Mouse (Mus musculus) neural tube, embryonic 15.5 days (tissue): Measurements from ENCODE around the gene Znrf3. TPM values are rescaled to one million over a fixed set of nuclear protein-coding genes. Genes with fewer than 3 reads are reported as not detected.

ENCODE experiments used
- ATAC-seq: fragments of 200-750 bp; cut with Nextera tagmentation; 2 replicates; pipeline ENCODE4 v1.8.0; 2017; ENCODE audit warnings: mild to moderate bottlenecking, moderate TSS enrichment, moderate library complexity; ENCODE audit not compliant: low FRiP score
- H3K27ac ChIP-seq: fragments of 300-500 bp; sonication (generic); replicated peaks from 2 replicates; pipeline ENCODE4 v1.5.1; 2015; ENCODE audit warnings: mild to moderate bottlenecking, inconsistent platforms
- H3K27me3 ChIP-seq: fragments of 300-500 bp; sonication (generic); replicated peaks from 2 replicates; pipeline ENCODE4 v1.6.1; 2015; ENCODE audit warnings: inconsistent platforms
- H3K36me3 ChIP-seq: fragments of 300-500 bp; sonication (generic); 2 replicates; pipeline ENCODE4 v1.6.1; 2015; ENCODE audit warnings: inconsistent platforms
- H3K4me1 ChIP-seq: fragments of 300-500 bp; sonication (generic); 2 replicates; pipeline ENCODE4 v1.6.1; 2015; ENCODE audit warnings: inconsistent platforms
- H3K4me2 ChIP-seq: fragments of 300-500 bp; sonication (generic); 2 replicates; pipeline ENCODE4 v1.6.1; 2015; ENCODE audit warnings: inconsistent platforms, mild to moderate bottlenecking, moderate library complexity
- H3K4me3 ChIP-seq: fragments of 300-500 bp; sonication (generic); replicated peaks from 2 replicates; pipeline ENCODE4 v1.5.1; 2015; ENCODE audit warnings: mild to moderate bottlenecking, inconsistent platforms
- H3K9ac ChIP-seq: fragments of 300-500 bp; sonication (generic); replicated peaks from 2 replicates; pipeline ENCODE4 v1.6.1; 2015; ENCODE audit warnings: mild to moderate bottlenecking, inconsistent platforms
- H3K9me3 ChIP-seq: fragments of 300-500 bp; sonication (generic); replicated peaks from 2 replicates; pipeline ENCODE4 v1.6.1; 2016; ENCODE audit warnings: inconsistent platforms
- WGBS: fragments of 180-500 bp; shearing (Covaris S2); methylation state at CpG from one replicate; pipeline ENCODE4 v1.1.7; 2015; ENCODE audit warnings: mixed read lengths; 5-methylcytosine and 5-hydroxymethylcytosine counted together
- polyA plus RNA-seq: library from polyadenylated mRNA; unstranded; fragments of >200 nt; fragmentation: Nextera tagmentation; extraction: Ambion mirVana; gene quantifications from 2 replicates; pipeline ENCODE4 v1.2.1, GENCODE M21; 2015

Gene Znrf3
- polyA plus RNA-seq, 1 experiment from 2014 or later, result 7.2 TPM

DNA sequence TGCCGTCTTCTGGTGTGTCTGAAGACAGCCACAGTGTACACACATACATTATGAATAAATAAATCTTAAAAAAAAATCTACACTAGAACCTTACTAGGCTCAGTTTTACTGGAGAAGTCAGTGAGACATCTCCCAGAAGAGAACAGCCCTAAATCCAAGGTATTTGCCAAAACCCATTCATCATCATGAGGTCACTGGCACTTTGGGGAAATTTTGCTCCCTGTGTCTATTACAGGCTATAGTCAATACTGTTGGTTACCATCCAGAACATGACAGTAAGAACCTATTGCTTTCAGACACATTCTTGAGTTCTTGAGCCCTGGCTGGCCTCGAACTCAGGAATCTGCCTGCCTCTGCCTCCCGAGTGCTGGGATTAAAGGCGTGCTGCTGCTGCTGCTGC is 113.8 kb downstream of the Znrf3 start:
- Histone ChIP-seq H3K9ac (no peak overlapping the region), H3K27ac (no peak overlapping the region), H3K9me3 (no peaks in the 10 kb centered on the region), H3K4me3 (no peak overlapping the region), H3K4me2 (no peak overlapping the region), H3K4me1 (no peaks in the 10 kb centered on the region), H3K36me3 (no peaks in the 10 kb centered on the region), H3K27me3 (no peaks in the 10 kb centered on the region)
- WGBS, result 95% methylated on average over 4 of the region's 4 CpGs
- ATAC-seq, result no peak

DNA sequence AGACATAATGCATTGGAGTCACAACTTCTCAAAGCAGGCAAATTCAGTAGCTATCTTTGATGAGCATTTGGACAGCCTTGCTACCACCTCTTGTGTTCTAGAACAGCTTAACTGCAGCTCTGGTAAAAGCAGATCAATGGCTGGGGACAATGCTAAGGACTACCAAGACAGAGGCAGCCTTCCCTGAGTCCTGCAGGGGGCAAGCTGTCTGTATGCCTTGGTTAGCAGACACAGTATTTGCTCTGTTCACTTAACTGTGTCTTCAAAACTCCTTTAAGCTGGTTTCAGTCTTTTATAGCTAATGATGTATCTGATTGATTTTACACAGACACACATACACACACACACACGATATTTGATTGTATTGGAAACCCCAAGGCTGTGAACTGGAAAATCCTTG is 117.0 kb downstream of the Znrf3 start:
- Histone ChIP-seq H3K4me3 (no peak overlapping the region), H3K27ac (no peak overlapping the region), H3K27me3 (no peaks in the 10 kb centered on the region), H3K9ac (no peak overlapping the region), H3K36me3 (no peaks in the 10 kb centered on the region), H3K4me1 (no peaks in the 10 kb centered on the region), H3K9me3 (no peaks in the 10 kb centered on the region), H3K4me2 (no peak overlapping the region)
- ATAC-seq, result no peak
- WGBS, result 62% methylated on average over 1 of the region's 1 CpGs

- H3K9me3 ChIP-seq, result no peaks in the 10 kb centered on the region
- H3K4me3 ChIP-seq, result no peak overlapping the region
- H3K27ac ChIP-seq, result no peak overlapping the region
- no peaks in the 10 kb centered on the region for H3K27me3 ChIP-seq
- ATAC-seq, result no peak
- H3K4me1 ChIP-seq, result no peaks in the 10 kb centered on the region
- no peak overlapping the region for H3K4me2 ChIP-seq
- H3K9ac ChIP-seq, result no peak overlapping the region
- no peaks in the 10 kb centered on the region for H3K36me3 ChIP-seq
- WGBS, result 94% methylated on average over 3 of the region's 3 CpGs
Measured at GRCm38 (mm10) chr11:5326252-5326651, 118.4 kb downstream of the Znrf3 start.

- H3K27me3 ChIP-seq, result no peaks in the 10 kb centered on the region
- H3K4me3 ChIP-seq, result no peak overlapping the region
- H3K4me1 ChIP-seq, result no peaks in the 10 kb centered on the region
- no peak overlapping the region for H3K9ac ChIP-seq
- 95% methylated on average over 6 of the region's 6 CpGs for WGBS
- no peak for ATAC-seq
- no peaks in the 10 kb centered on the region for H3K9me3 ChIP-seq
- H3K4me2 ChIP-seq, result no peak overlapping the region
- H3K27ac ChIP-seq, result no peak overlapping the region
- no peaks in the 10 kb centered on the region for H3K36me3 ChIP-seq
Measured at GRCm38 (mm10) chr11:5325217-5325616, 119.4 kb downstream of the Znrf3 start.

DNA sequence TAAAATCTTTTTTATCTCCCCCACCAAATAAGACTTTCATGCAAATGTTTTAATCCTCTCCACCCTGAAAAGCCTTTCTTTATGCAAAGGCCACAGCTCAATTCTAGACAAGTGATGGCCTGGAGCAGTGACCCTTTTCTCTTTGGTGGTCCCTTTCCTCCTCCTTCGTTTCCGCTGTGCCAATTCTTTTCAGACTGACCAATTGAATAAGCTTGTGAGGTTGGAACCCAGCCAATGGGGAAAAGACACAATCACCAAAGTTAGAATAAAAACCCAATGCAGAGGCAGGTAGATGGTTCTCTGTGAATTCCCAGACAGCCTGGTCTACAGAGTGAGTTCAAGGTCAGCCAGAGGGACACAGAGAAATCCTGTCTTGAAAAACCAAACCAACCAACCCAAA is 120.4 kb downstream of the Znrf3 start:
- no peak overlapping the region for H3K4me3 ChIP-seq
- no peak for ATAC-seq
- H3K27ac ChIP-seq, result no peak overlapping the region
- WGBS, result 27% methylated on average over 2 of the region's 2 CpGs
- H3K36me3 ChIP-seq, result no peaks in the 10 kb centered on the region
- H3K27me3 ChIP-seq, result no peaks in the 10 kb centered on the region
- no peak overlapping the region for H3K4me2 ChIP-seq
- H3K9me3 ChIP-seq, result no peaks in the 10 kb centered on the region
- H3K4me1 ChIP-seq, result no peaks in the 10 kb centered on the region
- H3K9ac ChIP-seq, result no peak overlapping the region

GRCm38 (mm10) chr11:5321687-5322086 is 123.0 kb downstream of the Znrf3 start:
- no peaks in the 10 kb centered on the region for H3K27me3 ChIP-seq
- 92% methylated on average over 1 of the region's 1 CpGs for WGBS
- peaks cover 18% of the 10 kb centered on the region for H3K4me1 ChIP-seq
- H3K4me2 ChIP-seq, result no peak overlapping the region
- no peaks in the 10 kb centered on the region for H3K9me3 ChIP-seq
- ATAC-seq, result no peak
- H3K36me3 ChIP-seq, result no peaks in the 10 kb centered on the region
- H3K4me3 ChIP-seq, result no peak overlapping the region
- no peak overlapping the region for H3K9ac ChIP-seq
- H3K27ac ChIP-seq, result no peak overlapping the region

- H3K9me3 ChIP-seq, result no peaks in the 10 kb centered on the region
- H3K36me3 ChIP-seq, result no peaks in the 10 kb centered on the region
- no peak overlapping the region for H3K9ac ChIP-seq
- H3K4me3 ChIP-seq, result no peak overlapping the region
- H3K27me3 ChIP-seq, result no peaks in the 10 kb centered on the region
- H3K4me2 ChIP-seq, result no peak overlapping the region
- 54% methylated on average over 2 of the region's 2 CpGs for WGBS
- peak overlapping the region; percentile 74 for H3K27ac ChIP-seq
- peaks cover 27% of the 10 kb centered on the region for H3K4me1 ChIP-seq
- no peak for ATAC-seq
Measured at GRCm38 (mm10) chr11:5318976-5319375, 125.7 kb downstream of the Znrf3 start.

DNA sequence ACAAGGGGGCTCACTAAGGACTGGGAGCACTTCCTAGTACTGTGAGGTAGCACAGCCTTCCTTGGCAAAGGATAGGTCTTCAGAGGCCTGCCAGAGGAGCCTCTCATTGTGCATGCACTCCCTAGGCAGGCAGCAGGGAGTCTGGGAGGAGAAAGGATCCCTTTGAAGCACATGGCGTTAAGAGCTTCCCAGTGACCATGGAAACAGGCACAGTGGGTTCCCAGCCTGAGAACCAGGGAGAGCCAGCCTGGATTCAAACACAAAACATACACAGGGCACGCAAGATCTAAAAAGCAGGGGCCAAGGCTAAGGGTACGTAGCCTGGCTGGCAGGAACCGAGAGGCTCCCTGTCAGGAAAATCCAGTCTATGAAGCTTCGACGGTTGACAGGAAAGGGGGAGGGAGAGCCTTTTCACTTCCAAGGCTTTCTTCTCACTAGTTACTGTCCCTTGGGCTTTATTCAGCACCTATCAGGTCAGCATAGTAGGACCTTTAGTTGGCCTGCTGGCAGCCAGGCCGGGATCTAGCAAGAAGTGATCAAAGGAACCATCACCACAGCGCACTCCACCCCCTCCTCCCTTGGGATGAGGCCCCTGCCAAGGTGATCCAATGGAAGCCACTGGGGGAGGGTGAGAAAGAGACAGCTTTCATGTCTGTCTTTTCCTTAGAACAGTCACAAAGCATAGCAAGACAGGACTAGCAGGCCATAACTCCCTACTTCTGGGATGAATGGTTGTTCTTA is 126.4 kb downstream of the Znrf3 start:
- Histone ChIP-seq H3K9ac (no peak overlapping the region), H3K36me3 (no peaks in the 10 kb centered on the region), H3K4me2 (no peak overlapping the region), H3K4me3 (no peak overlapping the region), H3K9me3 (no peaks in the 10 kb centered on the region), H3K4me1 (peaks cover 30% of the 10 kb centered on the region), H3K27me3 (no peaks in the 10 kb centered on the region), H3K27ac (peak overlapping the region; percentile 74)
- peak; percentile 85 for ATAC-seq
- WGBS, result 15% methylated on average over 8 of the region's 8 CpGs

DNA sequence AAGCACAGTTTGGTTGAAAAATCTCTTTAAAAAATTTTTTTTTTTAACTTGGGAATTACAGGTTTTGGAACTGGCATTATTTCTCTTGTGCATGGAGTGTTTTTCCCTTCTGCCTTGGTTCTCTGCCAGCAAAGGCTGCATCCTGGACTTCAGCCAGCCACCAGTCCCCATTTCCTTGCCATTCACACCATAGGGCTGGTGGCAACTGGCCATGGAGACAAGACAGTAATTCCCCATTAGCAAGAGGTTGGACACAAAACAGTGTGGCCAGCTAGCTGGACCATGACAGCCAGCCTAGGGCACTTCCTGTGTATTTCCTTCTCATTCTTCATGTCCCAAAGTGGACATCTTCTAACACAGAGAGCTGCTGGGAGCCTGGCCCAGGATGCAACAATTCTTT is 129.9 kb downstream of the Znrf3 start:
- H3K9ac ChIP-seq, result no peak overlapping the region
- ATAC-seq, result peak; percentile 77; the same call in 1 of the 2 replicates
- H3K9me3 ChIP-seq, result no peaks in the 10 kb centered on the region

DNA sequence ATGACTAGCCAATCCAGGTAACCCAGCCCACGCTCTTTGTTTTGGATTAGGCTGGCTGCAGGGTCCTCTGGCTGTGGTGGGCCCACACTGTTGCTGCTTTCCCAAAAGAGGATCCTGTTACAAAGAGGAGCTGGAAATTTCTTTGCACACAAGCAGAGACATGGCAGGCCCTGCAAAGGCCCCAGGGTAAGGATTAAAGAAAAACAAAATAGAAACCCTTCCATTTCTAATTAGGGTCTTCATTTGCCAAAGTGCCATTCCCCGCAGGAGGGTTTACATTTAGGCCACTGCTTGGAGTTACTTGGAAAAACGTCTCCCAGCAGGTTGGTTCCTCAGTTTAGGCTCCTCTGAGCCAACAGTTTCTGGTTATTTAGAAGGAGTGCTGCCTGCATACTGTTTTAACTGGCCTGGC is 130.3 kb downstream of the Znrf3 start:
- H3K4me3 ChIP-seq, result no peak overlapping the region
- 34% methylated on average over 3 of the region's 3 CpGs for WGBS
- H3K9ac ChIP-seq, result no peak overlapping the region
- no peaks in the 10 kb centered on the region for H3K9me3 ChIP-seq
- no peak overlapping the region for H3K4me2 ChIP-seq
- H3K4me1 ChIP-seq, result peaks cover 30% of the 10 kb centered on the region
- no peak for ATAC-seq
- H3K36me3 ChIP-seq, result no peaks in the 10 kb centered on the region
- H3K27me3 ChIP-seq, result no peaks in the 10 kb centered on the region
- peak overlapping the region; percentile 71 for H3K27ac ChIP-seq

More for the DNA sequence above, 129.9 kb downstream of the Znrf3 start:
- H3K4me3 ChIP-seq, result no peak overlapping the region
- H3K36me3 ChIP-seq, result no peaks in the 10 kb centered on the region
- peak overlapping the region; percentile 71 for H3K27ac ChIP-seq
- peaks cover 30% of the 10 kb centered on the region for H3K4me1 ChIP-seq
- H3K4me2 ChIP-seq, result no peak overlapping the region
- H3K27me3 ChIP-seq, result no peaks in the 10 kb centered on the region

- 85% methylated on average over 13 of the region's 13 CpGs for WGBS
- no peaks in the 10 kb centered on the region for H3K4me1 ChIP-seq
- no peak overlapping the region for H3K4me3 ChIP-seq
- ATAC-seq, result no peak
- no peaks in the 10 kb centered on the region for H3K36me3 ChIP-seq
- H3K9ac ChIP-seq, result no peak overlapping the region
- no peaks in the 10 kb centered on the region for H3K27me3 ChIP-seq
- no peak overlapping the region for H3K4me2 ChIP-seq
- H3K27ac ChIP-seq, result no peak overlapping the region
- H3K9me3 ChIP-seq, result no peaks in the 10 kb centered on the region
Measured at GRCm38 (mm10) chr11:5307024-5307905, 137.4 kb downstream of the Znrf3 start.

GRCm38 (mm10) chr11:5306017-5306416 is 138.6 kb downstream of the Znrf3 start:
- H3K4me2 ChIP-seq, result no peak overlapping the region
- H3K9me3 ChIP-seq, result no peaks in the 10 kb centered on the region
- H3K9ac ChIP-seq, result no peak overlapping the region
- no peak overlapping the region for H3K4me3 ChIP-seq
- ATAC-seq, result no peak
- no peaks in the 10 kb centered on the region for H3K36me3 ChIP-seq
- H3K27ac ChIP-seq, result no peak overlapping the region
- H3K4me1 ChIP-seq, result no peaks in the 10 kb centered on the region
- H3K27me3 ChIP-seq, result no peaks in the 10 kb centered on the region
